ENCODE assay signal across 8 mouse cellular contexts in genomic region chr1:38835568-38836476, GRCm38 (mm10). TPM values are rescaled to one million over a fixed set of nuclear protein-coding genes. Genes with fewer than 3 reads are reported as not detected.
DNase-seq lines count a peak whose midpoint lies in the region; ATAC-seq and TF ChIP-seq lines count a peak whose summit lies in the region.

No protein-coding gene starts in this region.

- ATAC-seq in erythroid progenitor cell, adult 5-6 weeks (replicated peaks; ENCODE audit: low FRiP score, poor library complexity, severe bottlenecking), result 0 out of 2 replicates have a peak, but pooled peaks have one; percentile 34
- peak; percentile 79 for ATAC-seq in midbrain, embryonic 16.5 days
- ATAC-seq in megakaryocyte progenitor cell, adult 5-6 weeks (replicated peaks; ENCODE audit: poor library complexity), result no peak

- intact Hi-C loops in heart, postnatal 14 days (cut with DNase I), result no loop called here

- no peak overlapping the region for H3K27ac ChIP-seq in bone marrow macrophage, adult 2 months (ENCODE audit: insufficient read depth, low read depth, low read length)
- peak overlapping the region; percentile 98 for H3K27ac ChIP-seq in midbrain, embryonic 16.5 days (ENCODE audit: low read length)

- H3K36me3 ChIP-seq in midbrain, embryonic 16.5 days (ENCODE audit: control insufficient read depth, insufficient read depth, low read length), result 0 out of 2 replicates have a peak, but pooled peaks cover 3% of the 10 kb centered on the region

- 2% methylated on average over 92 of the region's 103 CpGs for WGBS in midbrain, embryonic 16.5 days

- peak overlapping the region; percentile 73 for H3K4me2 ChIP-seq in midbrain, embryonic 16.5 days (ENCODE audit: low read length)

- no peak for TF ChIP-seq CTCF in bone marrow macrophage, adult 2 months (IDR thresholded peaks at IDR 0.05; ENCODE audit: low read depth, low read length)

- H3K4me1 ChIP-seq in bone marrow macrophage, adult 2 months (ENCODE audit: control insufficient read depth, insufficient read depth, low read length), result no peaks in the 10 kb centered on the region
- H3K4me1 ChIP-seq in midbrain, embryonic 16.5 days (ENCODE audit: control insufficient read depth, insufficient read depth, low read length), result peaks cover 16% of the 10 kb centered on the region

- peak; percentile 52 for DNase-seq in gastrocnemius, postnatal 10 days
- DNase-seq in gastrocnemius, adult 8-10 months (ENCODE audit: low spot score in 2 of 2), result no peak
- DNase-seq in heart, postnatal 14 days, result peak; percentile 58 to 62
- DNase-seq in left cerebral cortex, adult 8-10 months (ENCODE audit: low spot score in 2 of 2), result peak; percentile 37 to 66

- H3K27me3 ChIP-seq in midbrain, embryonic 16.5 days (ENCODE audit: control insufficient read depth, insufficient read depth, low read depth, low read length), result peaks cover 3% of the 10 kb centered on the region; the same call in 1 of the 2 replicates

- peak overlapping the region; percentile 95 for H3K9ac ChIP-seq in midbrain, embryonic 16.5 days (ENCODE audit: low read depth, low read length)

- H3K4me3 ChIP-seq in bone marrow macrophage, adult 2 months (ENCODE audit: insufficient read depth, low read length), result peak overlapping the region; percentile 24; the same call in 1 of the 2 replicates
- H3K4me3 ChIP-seq in midbrain, embryonic 16.5 days (ENCODE audit: low read depth, low read length), result peak overlapping the region; percentile 86

- H3K9me3 ChIP-seq in midbrain, embryonic 16.5 days (replicated peaks; ENCODE audit: control insufficient read depth, low read length, poor library complexity, severe bottlenecking), result no peaks in the 10 kb centered on the region

- no peak for TF ChIP-seq POLR2A in bone marrow macrophage, adult 2 months (IDR thresholded peaks at IDR 0.05; ENCODE audit: borderline replicate concordance, low read depth, low read length)

RNA-seq across cellular contexts. Expression of gene Lonrf2, which starts 0.7 kb away (rescaled TPM):
- 1 to 10 TPM; 1.7 to 2.4 TPM for total RNA-seq in gastrocnemius, postnatal 10 days (2021)
- under 1 TPM; 0.31 to 0.51 (median 0.32) TPM for total RNA-seq in gastrocnemius, adult 8-10 months (2022)
- not detected in 2 replicates for polyA plus RNA-seq in bone marrow macrophage, adult 2 months (2012; ENCODE audit: insufficient read depth, insufficient read length, missing spikeins)
- 1.1 TPM in 1 of 2 replicates, not detected in the other for total RNA-seq in erythroid progenitor cell, adult 5-6 weeks (2015; ENCODE audit: low replicate concordance)
- total RNA-seq in erythroid progenitor cell, adult 5-6 weeks (2017; ENCODE audit: low replicate concordance), result under 0.01 and 0.26 TPM in 2 replicates
- total RNA-seq in heart, postnatal 14 days (2021), result 1 to 10 TPM; 2.5 to 3.3 TPM
- total RNA-seq in left cerebral cortex, adult 8-10 months (2022), result 100 to 1,000 TPM; 109 to 123 (median 115) TPM
- 24.7 and 27.3 TPM in 2 replicates for polyA plus RNA-seq in midbrain, embryonic 16.5 days (2015; fragmentation: Nextera tagmentation; extraction: Ambion mirVana)
- total RNA-seq in megakaryocyte progenitor cell, adult 5-6 weeks (2015), result not detected in 2 replicates
- total RNA-seq in megakaryocyte progenitor cell, adult 5-6 weeks (2017), result 0.10 and 0.21 TPM in 2 replicates

Comparison
In these comparisons a context has a peak if more than half of its experiments do, and no peak if none do; other contexts are left out.
1. DNase-seq: peak in gastrocnemius, postnatal 10 days (single experiment), heart, postnatal 14 days (2 of 2) and left cerebral cortex, adult 8-10 months (2 of 2); none in gastrocnemius, adult 8-10 months (0 of 2).
2. RNA of gene Lonrf2, which starts 0.7 kb away (total RNA-seq): 109 to 123 TPM in left cerebral cortex, adult 8-10 months; 2.5 to 3.3 TPM in heart, postnatal 14 days, 1.7 to 2.4 TPM in gastrocnemius, postnatal 10 days, 0.31 to 0.51 TPM in gastrocnemius, adult 8-10 months, 0.10 to 0.21 TPM in megakaryocyte progenitor cell, adult 5-6 weeks and under 0.01 to 1.1 TPM in erythroid progenitor cell, adult 5-6 weeks; every median in the first group is over 10 times any median in the second.